Mouse (Mus musculus) midbrain, postnatal 0 days (tissue): ENCODE measurements around the gene Gtpbp2. TPM values are rescaled to one million over a fixed set of nuclear protein-coding genes. Genes with fewer than 3 reads are reported as not detected.

Experiments used
- ATAC-seq: fragments of 200-750 bp; cut with Nextera tagmentation; 2 replicates; pipeline ENCODE4 v1.8.0; 2017; ENCODE audit warnings: moderate number of reproducible peaks, mild to moderate bottlenecking, moderate TSS enrichment, moderate library complexity; ENCODE audit not compliant: low FRiP score
- DNase-seq: peaks from one replicate; pipeline ENCODE4 v3.0.0-alpha.2; 2015; ENCODE audit warnings: low spot score
- H3K27ac ChIP-seq: fragments of 300-500 bp; sonication (generic); 2 replicates; pipeline ENCODE4 v1.5.1; 2014; ENCODE audit warnings: low read depth, mild to moderate bottlenecking, low read length, mixed read lengths
- H3K27me3 ChIP-seq: fragments of 300-500 bp; sonication (generic); 2 replicates; pipeline ENCODE4 v1.6.1; 2014; ENCODE audit warnings: low read length, control low read depth, mixed read lengths; ENCODE audit not compliant: insufficient read depth
- H3K36me3 ChIP-seq: fragments of 300-500 bp; sonication (generic); 2 replicates; pipeline ENCODE4 v1.6.1; 2014; ENCODE audit warnings: low read length, control low read depth, mixed read lengths; ENCODE audit not compliant: insufficient read depth
- H3K4me1 ChIP-seq: fragments of 300-500 bp; sonication (generic); 2 replicates; pipeline ENCODE4 v1.6.1; 2014; ENCODE audit warnings: mild to moderate bottlenecking, control low read depth, antibody characterized with exemption, low read length, mixed read lengths; ENCODE audit not compliant: insufficient read depth
- H3K4me2 ChIP-seq: fragments of 300-500 bp; sonication (generic); 2 replicates; pipeline ENCODE4 v1.6.1; 2014; ENCODE audit warnings: low read depth, mild to moderate bottlenecking, low read length, mixed read lengths; ENCODE audit not compliant: poor library complexity, severe bottlenecking
- H3K4me3 ChIP-seq: fragments of 300-500 bp; sonication (generic); 2 replicates; pipeline ENCODE4 v1.5.1; 2014; ENCODE audit warnings: low read depth, mild to moderate bottlenecking, low read length, moderate library complexity
- H3K9ac ChIP-seq: fragments of 300-500 bp; sonication (generic); replicated peaks from 2 replicates; pipeline ENCODE4 v1.6.1; 2014; ENCODE audit warnings: mild to moderate bottlenecking, low read length, moderate library complexity, mixed read lengths; ENCODE audit not compliant: poor library complexity, severe bottlenecking
- H3K9me3 ChIP-seq: fragments of 300-500 bp; sonication (generic); 2 replicates; pipeline ENCODE4 v1.6.1; 2016; ENCODE audit warnings: low read length, control low read depth
- CTCF ChIP-seq: IDR thresholded peaks from 2 replicates; pipeline ENCODE4 v1.5.1; 2016; ENCODE audit warnings: antibody characterized with exemption, mild to moderate bottlenecking
- WGBS: fragments of 180-500 bp; shearing (Covaris S2); extraction: QIAGEN DNeasy Blood & Tissue Kit; methylation state at CpG from one replicate; pipeline ENCODE4 v1.1.7; 2014; 5-methylcytosine and 5-hydroxymethylcytosine counted together
- polyA plus RNA-seq: library from polyadenylated mRNA; unstranded; fragments of >200 nt; fragmentation: Nextera tagmentation; extraction: Ambion mirVana; gene quantifications from 2 replicates; pipeline ENCODE4 v1.2.1, GENCODE M21; 2015
- total RNA-seq: library from RNA; depleted of rRNA; stranded (reverse); fragments of >200 nt; gene quantifications from 2 replicates; pipeline ENCODE4 v1.2.3, GENCODE M21; 2014

Gene Gtpbp2
- total and polyA plus RNA-seq, 2 experiments from 2014 or later = 25.9 to 82.2 TPM

DNA sequence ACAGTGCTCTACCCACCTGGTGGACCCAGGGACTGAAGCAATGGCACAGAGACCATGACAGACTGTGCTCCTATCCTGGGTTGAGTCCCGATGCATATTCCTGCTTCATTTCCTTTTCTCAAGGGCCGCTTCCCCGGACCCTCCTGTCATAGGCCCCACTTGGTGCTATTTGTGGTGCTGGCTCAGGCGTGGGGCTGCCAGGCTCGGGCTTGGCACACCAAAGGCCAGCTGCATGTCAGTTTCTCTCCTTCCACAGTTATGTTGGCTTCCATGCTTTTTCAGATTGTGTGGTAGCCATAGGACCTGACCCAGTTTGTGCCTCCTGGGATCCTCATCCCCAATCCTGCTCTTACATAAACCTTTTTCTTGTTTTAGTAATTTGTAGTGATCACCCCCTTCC, 7.9 kb downstream of the Gtpbp2 start:
- no peak for TF ChIP-seq CTCF
- Histone ChIP-seq H3K4me2 (no peak overlapping the region), H3K27ac (no peak overlapping the region), H3K9ac (no peak overlapping the region), H3K4me1 (no peaks in the 10 kb centered on the region), H3K9me3 (no peaks in the 10 kb centered on the region), H3K4me3 (no peak overlapping the region), H3K27me3 (no peaks in the 10 kb centered on the region), H3K36me3 (peaks cover 70% of the 10 kb centered on the region)
- ATAC-seq (no peak), DNase-seq (no peak)
- 87% methylated on average over 5 of the region's 5 CpGs for WGBS

DNA sequence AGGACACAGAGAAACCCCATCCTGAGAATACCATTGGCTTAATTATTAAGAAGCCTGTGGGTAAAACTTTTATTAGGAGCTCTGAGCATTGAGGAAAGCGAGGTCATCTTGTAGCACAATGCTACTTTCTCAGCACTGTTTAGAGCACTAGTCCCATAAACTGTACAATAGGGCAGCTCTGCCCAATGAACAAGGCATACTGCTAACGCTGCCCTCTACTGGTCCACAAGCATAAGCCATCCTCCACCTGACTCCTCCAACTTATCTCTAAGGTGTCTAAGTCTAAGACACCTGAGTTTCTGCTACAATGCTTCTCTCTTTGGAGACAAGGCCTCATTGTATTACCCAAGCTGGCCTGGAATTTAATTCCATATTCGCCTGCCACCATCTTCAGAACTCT, 9.7 kb downstream of the Gtpbp2 start:
- 78% methylated on average over 3 of the region's 3 CpGs for WGBS
- ATAC-seq (no peak), DNase-seq (peak; percentile 48)
- no peaks in the 10 kb centered on the region for H3K9me3 ChIP-seq
- no peaks in the 10 kb centered on the region for H3K4me1 ChIP-seq
- no peak overlapping the region for H3K4me3 ChIP-seq
- no peak overlapping the region for H3K27ac ChIP-seq
- no peak overlapping the region for H3K9ac ChIP-seq
- no peak overlapping the region for H3K4me2 ChIP-seq
- peaks cover 58% of the 10 kb centered on the region for H3K36me3 ChIP-seq
- H3K27me3 ChIP-seq = no peaks in the 10 kb centered on the region
- TF ChIP-seq CTCF = peak; percentile 74

DNA sequence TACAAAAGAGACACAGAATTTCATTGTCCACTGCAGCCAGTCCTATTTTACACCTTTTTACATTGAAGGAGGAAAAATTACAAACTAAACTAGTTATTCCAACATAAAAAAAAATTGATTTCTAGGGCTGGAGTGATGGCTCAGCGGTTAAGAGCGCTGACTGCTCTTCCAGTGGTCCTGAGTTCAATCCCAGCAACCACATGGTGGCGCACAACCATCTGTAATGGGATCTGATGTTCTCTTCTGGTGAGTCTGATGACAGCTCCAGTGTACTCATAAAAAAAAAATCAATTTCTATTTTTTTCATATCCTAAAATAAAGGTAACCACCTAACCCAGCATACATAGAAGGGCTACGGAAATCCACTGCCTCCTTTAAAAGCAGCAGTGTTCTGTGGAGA, 21.4 kb downstream of the Gtpbp2 start:
- TF ChIP-seq CTCF = peak; percentile 39
- 82% methylated on average over 4 of the region's 4 CpGs for WGBS
- Histone ChIP-seq H3K27me3 (no peaks in the 10 kb centered on the region), H3K4me1 (no peaks in the 10 kb centered on the region), H3K4me3 (no peak overlapping the region), H3K36me3 (peaks cover 47% of the 10 kb centered on the region), H3K9ac (no peak overlapping the region), H3K4me2 (no peak overlapping the region), H3K9me3 (no peaks in the 10 kb centered on the region), H3K27ac (no peak overlapping the region)
- no peak for ATAC-seq
- no peak for DNase-seq

DNA sequence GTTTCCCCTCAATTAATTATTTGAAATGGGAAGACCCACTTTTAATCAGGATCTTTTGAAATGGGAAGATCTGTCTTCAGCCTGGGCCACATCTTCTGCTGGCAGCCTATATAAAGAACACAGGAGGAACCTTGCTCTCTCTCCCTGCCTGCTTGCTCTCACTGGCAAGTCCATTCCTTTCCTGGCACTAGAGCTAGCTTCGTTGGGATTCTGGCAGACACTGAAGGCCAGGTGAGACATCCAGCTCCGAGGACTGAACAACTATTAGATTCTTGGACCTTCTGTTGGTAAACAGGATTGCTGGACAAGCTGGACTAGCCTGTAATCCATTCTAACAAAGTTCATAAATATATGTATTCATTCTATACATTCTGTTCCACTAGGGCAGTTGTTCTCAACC, 28.0 kb downstream of the Gtpbp2 start:
- 96% methylated on average over 2 of the region's 2 CpGs for WGBS
- H3K4me2 ChIP-seq = no peak overlapping the region
- no peaks in the 10 kb centered on the region for H3K27me3 ChIP-seq
- H3K36me3 ChIP-seq = peaks cover 36% of the 10 kb centered on the region
- H3K9ac ChIP-seq = no peak overlapping the region
- no peak for TF ChIP-seq CTCF
- DNase-seq (no peak), ATAC-seq (no peak)
- no peaks in the 10 kb centered on the region for H3K9me3 ChIP-seq
- H3K27ac ChIP-seq = no peak overlapping the region
- H3K4me3 ChIP-seq = no peak overlapping the region
- H3K4me1 ChIP-seq = no peaks in the 10 kb centered on the region

- ATAC-seq = no peak
- TF ChIP-seq CTCF = no peak
- Histone ChIP-seq H3K4me3 (no peak overlapping the region), H3K27ac (no peak overlapping the region), H3K36me3 (peaks cover 15% of the 10 kb centered on the region), H3K4me2 (peak overlapping the region; percentile 74), H3K9ac (no peak overlapping the region), H3K9me3 (no peaks in the 10 kb centered on the region), H3K27me3 (no peaks in the 10 kb centered on the region), H3K4me1 (peaks cover 18% of the 10 kb centered on the region)
- no peak for DNase-seq
- 67% methylated on average over 6 of the region's 6 CpGs for WGBS
Measured at GRCm38 (mm10) chr17:46201151-46201550, 40.3 kb downstream of the Gtpbp2 start.

DNA sequence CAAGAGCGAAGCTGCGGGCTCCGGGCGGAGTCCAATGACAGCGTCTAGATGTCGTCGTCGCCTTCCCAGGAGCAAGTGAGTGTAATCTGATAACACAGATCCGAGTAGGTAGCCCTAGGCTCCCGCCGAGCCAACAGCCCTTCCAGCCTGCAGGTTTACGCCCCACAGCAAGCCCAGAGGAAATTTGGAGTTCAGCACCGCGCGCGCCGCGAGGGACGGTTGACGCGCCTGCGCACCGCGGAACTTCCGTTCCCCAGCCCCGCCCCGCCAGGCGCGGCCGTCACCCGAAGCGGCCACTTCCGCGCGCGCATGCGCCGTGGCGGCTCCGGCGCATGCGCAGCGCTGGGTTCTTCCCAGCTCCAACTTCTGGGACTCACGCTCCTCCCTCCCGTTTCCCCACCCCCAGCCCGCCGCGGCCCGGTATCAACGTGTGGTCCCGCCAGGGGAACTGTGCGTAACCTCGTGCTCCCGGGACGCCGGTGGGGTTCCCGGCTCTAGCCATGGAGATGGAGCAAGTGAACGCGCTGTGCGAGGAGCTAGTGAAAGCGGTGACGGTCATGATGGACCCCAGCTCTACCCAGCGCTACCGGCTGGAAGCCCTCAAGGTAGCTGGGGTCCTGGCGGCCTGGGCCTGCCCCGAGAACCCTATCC, 41.7 kb downstream of the Gtpbp2 start, which contains the start of the genes Polh and Xpo5:
Polh (minus strand) TSS at position 225 of the 651 bp plus-strand sequence.
Xpo5 (plus strand) TSS at position 362 of the 651 bp plus-strand sequence.
- peak; percentile 26; the same call in 1 of the 2 replicates for TF ChIP-seq CTCF
- Histone ChIP-seq H3K4me1 (peaks cover 18% of the 10 kb centered on the region), H3K9me3 (no peaks in the 10 kb centered on the region), H3K36me3 (peaks cover 20% of the 10 kb centered on the region), H3K27ac (peak within 1 kb of the TSS; percentile 74), H3K27me3 (no peaks in the 10 kb centered on the region), H3K4me3 (peak within 1 kb of the TSS; percentile 82), H3K9ac (peak within 1 kb of the TSS; percentile 74), H3K4me2 (peak within 1 kb of the TSS; percentile 85)
- WGBS = under 1% methylated on average over 60 of the region's 66 CpGs
- ATAC-seq (peak; percentile 93), DNase-seq (peak; percentile 96)
